In the genomic region with DNA sequence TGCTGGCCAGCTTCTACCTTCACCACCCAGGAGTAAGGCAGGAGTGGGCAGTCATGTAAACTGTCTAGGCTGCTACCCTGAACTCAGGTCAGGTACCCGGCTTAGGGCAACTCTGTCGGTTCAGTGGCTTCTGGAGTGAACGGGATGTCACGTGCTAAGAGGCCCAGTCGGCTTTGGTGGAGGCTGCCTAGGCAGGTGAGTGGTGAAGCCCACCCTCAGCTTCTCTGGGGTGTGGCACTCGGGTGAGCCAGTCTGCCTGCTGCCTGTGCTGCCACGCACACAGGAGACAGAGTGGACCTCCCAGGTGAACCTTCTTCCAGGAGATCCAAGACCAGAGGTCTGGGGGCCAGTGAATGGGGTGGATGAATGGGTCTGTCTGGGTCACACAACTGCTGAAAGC, we compare ENCODE assay signal across 11 mouse cellular contexts.
DNase-seq lines count a peak whose midpoint lies in the region; ATAC-seq lines count a peak whose summit lies in the region.
"Had no signal": no experiment of that assay in that cellular context is flagged by ENCODE, and none has a peak within 500 bp of the region (broad histone marks: within the 10 kb centered on the region; RNA-seq: fewer than 3 reads in every experiment).

No protein-coding gene starts in this region.

- H3K4me1 ChIP-seq in intestine, embryonic 14.5 days (replicated peaks; ENCODE audit: control insufficient read depth, insufficient read depth, low read length), result peaks cover 30% of the 10 kb centered on the region
- peaks cover 32% of the 10 kb centered on the region for H3K4me1 ChIP-seq in intestine, embryonic 15.5 days (replicated peaks)
- peaks cover 47% of the 10 kb centered on the region for H3K4me1 ChIP-seq in midbrain, embryonic 10.5 days
- H3K4me1 ChIP-seq in midbrain, embryonic 15.5 days, result peaks cover 24% of the 10 kb centered on the region
- H3K4me1 ChIP-seq in limb, embryonic 12.5 days (replicated peaks), result peaks cover 44% of the 10 kb centered on the region
- peaks cover 43% of the 10 kb centered on the region for H3K4me1 ChIP-seq in stomach, embryonic 15.5 days

- 70% methylated on average over 7 of the region's 7 CpGs for WGBS in intestine, embryonic 14.5 days
- WGBS in intestine, embryonic 15.5 days, result 67% methylated on average over 7 of the region's 7 CpGs
- 88% methylated on average over 7 of the region's 7 CpGs for WGBS in midbrain, embryonic 10.5 days
- WGBS in midbrain, embryonic 15.5 days, result 90% methylated on average over 7 of the region's 7 CpGs
- WGBS in limb, embryonic 12.5 days, result 77% methylated on average over 7 of the region's 7 CpGs
- 69% methylated on average over 7 of the region's 7 CpGs for WGBS in stomach, embryonic 15.5 days

- no peaks in the 10 kb centered on the region for H3K36me3 ChIP-seq in intestine, embryonic 14.5 days (ENCODE audit: control insufficient read depth, insufficient read depth, low read length)
- no peaks in the 10 kb centered on the region for H3K36me3 ChIP-seq in intestine, embryonic 15.5 days
- peaks cover 32% of the 10 kb centered on the region for H3K36me3 ChIP-seq in midbrain, embryonic 10.5 days
- no peaks in the 10 kb centered on the region for H3K36me3 ChIP-seq in midbrain, embryonic 15.5 days (replicated peaks)
- peaks cover 25% of the 10 kb centered on the region for H3K36me3 ChIP-seq in limb, embryonic 12.5 days
- H3K36me3 ChIP-seq in stomach, embryonic 15.5 days, result no peaks in the 10 kb centered on the region

- H3K4me2 ChIP-seq in intestine, embryonic 14.5 days (ENCODE audit: low read length), result no peak overlapping the region
- no peak overlapping the region for H3K4me2 ChIP-seq in intestine, embryonic 15.5 days (replicated peaks)
- H3K4me2 ChIP-seq in midbrain, embryonic 15.5 days, result no peak overlapping the region
- no peak overlapping the region for H3K4me2 ChIP-seq in limb, embryonic 12.5 days
- H3K4me2 ChIP-seq in stomach, embryonic 15.5 days, result no peak overlapping the region
- H3K4me2 ChIP-seq: midbrain, embryonic 13.5 days had no signal

- H3K9ac ChIP-seq in intestine, embryonic 14.5 days (ENCODE audit: low read length), result no peak overlapping the region
- H3K9ac ChIP-seq in intestine, embryonic 15.5 days, result no peak overlapping the region
- H3K9ac ChIP-seq in midbrain, embryonic 15.5 days, result no peak overlapping the region
- no peak overlapping the region for H3K9ac ChIP-seq in limb, embryonic 12.5 days (replicated peaks)
- no peak overlapping the region for H3K9ac ChIP-seq in stomach, embryonic 15.5 days
- H3K9ac ChIP-seq: midbrain, embryonic 13.5 days had no signal

- no peak for DNase-seq in intestine, embryonic 14.5 days (ENCODE audit: low spot score)
- no peak for DNase-seq in midbrain, embryonic 10.5 days (ENCODE audit: low spot score)
- no peak for DNase-seq in right cerebral cortex, postnatal 10 days (ENCODE audit: low spot score in 2 of 2)
- DNase-seq: adrenal gland, adult 8-10 months; cerebellum, adult 9-11 months had no signal

- H3K4me3 ChIP-seq in intestine, embryonic 14.5 days (ENCODE audit: low read depth, low read length), result no peak overlapping the region
- H3K4me3 ChIP-seq in intestine, embryonic 15.5 days (replicated peaks), result no peak overlapping the region
- no peak overlapping the region for H3K4me3 ChIP-seq in midbrain, embryonic 10.5 days
- no peak overlapping the region for H3K4me3 ChIP-seq in midbrain, embryonic 15.5 days
- no peak overlapping the region for H3K4me3 ChIP-seq in limb, embryonic 12.5 days (replicated peaks)
- H3K4me3 ChIP-seq in stomach, embryonic 15.5 days (replicated peaks), result no peak overlapping the region
- H3K4me3 ChIP-seq: midbrain, embryonic 13.5 days had no signal

- H3K27me3 ChIP-seq in intestine, embryonic 14.5 days (replicated peaks; ENCODE audit: control insufficient read depth, insufficient read depth, low read length), result no peaks in the 10 kb centered on the region
- H3K27me3 ChIP-seq in intestine, embryonic 15.5 days (replicated peaks), result no peaks in the 10 kb centered on the region
- H3K27me3 ChIP-seq in midbrain, embryonic 10.5 days (ENCODE audit: low read depth, poor library complexity, severe bottlenecking), result no peaks in the 10 kb centered on the region
- no peaks in the 10 kb centered on the region for H3K27me3 ChIP-seq in midbrain, embryonic 15.5 days (replicated peaks)
- no peaks in the 10 kb centered on the region for H3K27me3 ChIP-seq in limb, embryonic 12.5 days
- no peaks in the 10 kb centered on the region for H3K27me3 ChIP-seq in stomach, embryonic 15.5 days (replicated peaks)
- H3K27me3 ChIP-seq: midbrain, embryonic 13.5 days had no signal

- H3K9me3 ChIP-seq in intestine, embryonic 14.5 days (ENCODE audit: control insufficient read depth, low read length), result no peaks in the 10 kb centered on the region
- no peaks in the 10 kb centered on the region for H3K9me3 ChIP-seq in intestine, embryonic 15.5 days
- no peaks in the 10 kb centered on the region for H3K9me3 ChIP-seq in midbrain, embryonic 10.5 days (replicated peaks)
- H3K9me3 ChIP-seq in midbrain, embryonic 15.5 days, result no peaks in the 10 kb centered on the region
- H3K9me3 ChIP-seq in limb, embryonic 12.5 days, result no peaks in the 10 kb centered on the region
- H3K9me3 ChIP-seq in stomach, embryonic 15.5 days, result no peaks in the 10 kb centered on the region
- H3K9me3 ChIP-seq: midbrain, embryonic 13.5 days had no signal

- 0 out of 2 replicates have a peak overlapping the region, but pooled peaks have one; percentile 24 for H3K27ac ChIP-seq in intestine, embryonic 14.5 days (ENCODE audit: low read depth)
- no peak overlapping the region for H3K27ac ChIP-seq in intestine, embryonic 15.5 days
- peak overlapping the region; percentile 38; the same call in 1 of the 2 replicates for H3K27ac ChIP-seq in midbrain, embryonic 10.5 days (replicated peaks)
- no peak overlapping the region for H3K27ac ChIP-seq in midbrain, embryonic 15.5 days
- peak overlapping the region; percentile 36; the same call in 1 of the 2 replicates for H3K27ac ChIP-seq in limb, embryonic 12.5 days
- H3K27ac ChIP-seq in stomach, embryonic 15.5 days, result peak overlapping the region; percentile 51; the same call in 1 of the 2 replicates
- H3K27ac ChIP-seq: midbrain, embryonic 13.5 days had no signal

- ATAC-seq in intestine, embryonic 14.5 days (replicated peaks; ENCODE audit: low FRiP score, low TSS enrichment, low read depth), result no peak
- no peak for ATAC-seq in intestine, embryonic 15.5 days
- no peak for ATAC-seq in midbrain, embryonic 15.5 days (replicated peaks)
- ATAC-seq in limb, embryonic 12.5 days (ENCODE audit: insufficient number of reproducible peaks, insufficient read depth, low FRiP score, low TSS enrichment, low read depth), result no peak
- no peak for ATAC-seq in stomach, embryonic 15.5 days (ENCODE audit: insufficient read depth, low FRiP score, low read depth)
- ATAC-seq: forebrain, embryonic 16.5 days; midbrain, embryonic 13.5 days had no signal

Comparison
In these comparisons a context has a peak if more than half of its experiments do, and no peak if none do; other contexts are left out.
1. H3K27ac ChIP-seq: peak in intestine, embryonic 14.5 days (single experiment), midbrain, embryonic 10.5 days (single experiment), limb, embryonic 12.5 days (single experiment) and stomach, embryonic 15.5 days (single experiment); none in intestine, embryonic 15.5 days (single experiment) and midbrain, embryonic 15.5 days (single experiment).